Mouse (Mus musculus) lung, embryonic 16.5 days (tissue): Measurements from ENCODE around the gene Ric1. TPM values are rescaled to one million over a fixed set of nuclear protein-coding genes. Genes with fewer than 3 reads are reported as not detected.
"Not testable (repeated sequence)": the region's sequence is repeated elsewhere in the genome, so short reads cannot be mapped to it uniquely, and the experiment has no call there.

ENCODE experiments used
- ATAC-seq: fragments of 200-750 bp; cut with Nextera tagmentation; 2 replicates; pipeline ENCODE4 v1.8.0; 2017; ENCODE audit warnings: low read depth, mild to moderate bottlenecking, moderate library complexity
- H3K27ac ChIP-seq: fragments of 300-500 bp; sonication (generic); 2 replicates; pipeline ENCODE4 v1.5.1; 2014; ENCODE audit warnings: mild to moderate bottlenecking, control low read depth, low read length
- H3K27me3 ChIP-seq: fragments of 300-500 bp; sonication (generic); 2 replicates; pipeline ENCODE4 v1.6.1; 2014; ENCODE audit warnings: low read depth, low read length, mixed read lengths; ENCODE audit not compliant: control insufficient read depth, insufficient read depth
- H3K36me3 ChIP-seq: fragments of 300-500 bp; sonication (generic); 2 replicates; pipeline ENCODE4 v1.6.1; 2014; ENCODE audit warnings: low read length; ENCODE audit not compliant: control insufficient read depth, insufficient read depth
- H3K4me1 ChIP-seq: fragments of 300-500 bp; sonication (generic); replicated peaks from 2 replicates; pipeline ENCODE4 v1.6.1; 2014; ENCODE audit warnings: low read length, mixed read lengths; ENCODE audit not compliant: control insufficient read depth, insufficient read depth
- H3K4me2 ChIP-seq: fragments of 300-500 bp; sonication (generic); 2 replicates; pipeline ENCODE4 v1.6.1; 2014; ENCODE audit warnings: low read depth, low read length, control low read depth
- H3K4me3 ChIP-seq: fragments of 300-500 bp; sonication (generic); 2 replicates; pipeline ENCODE4 v1.5.1; 2014; ENCODE audit warnings: mild to moderate bottlenecking, low read length, control low read depth
- H3K9ac ChIP-seq: fragments of 300-500 bp; sonication (generic); 2 replicates; pipeline ENCODE4 v1.6.1; 2014; ENCODE audit warnings: low read length, control low read depth
- H3K9me3 ChIP-seq: fragments of 300-500 bp; sonication (generic); 2 replicates; pipeline ENCODE4 v1.6.1; 2016; ENCODE audit warnings: low read length; ENCODE audit not compliant: control insufficient read depth
- WGBS: fragments of 180-500 bp; shearing (Covaris S2); extraction: QIAGEN DNeasy Blood & Tissue Kit; methylation state at CpG from one replicate; pipeline ENCODE4 v1.1.7; 2014; 5-methylcytosine and 5-hydroxymethylcytosine counted together
- polyA plus RNA-seq: library from polyadenylated mRNA; unstranded; fragments of >200 nt; fragmentation: Nextera tagmentation; extraction: Ambion mirVana; gene quantifications from 2 replicates; pipeline ENCODE4 v1.2.1, GENCODE M21; 2015

The Ric1 gene
- polyA plus RNA-seq, 1 experiment from 2014 or later, result 13.5 TPM

DNA sequence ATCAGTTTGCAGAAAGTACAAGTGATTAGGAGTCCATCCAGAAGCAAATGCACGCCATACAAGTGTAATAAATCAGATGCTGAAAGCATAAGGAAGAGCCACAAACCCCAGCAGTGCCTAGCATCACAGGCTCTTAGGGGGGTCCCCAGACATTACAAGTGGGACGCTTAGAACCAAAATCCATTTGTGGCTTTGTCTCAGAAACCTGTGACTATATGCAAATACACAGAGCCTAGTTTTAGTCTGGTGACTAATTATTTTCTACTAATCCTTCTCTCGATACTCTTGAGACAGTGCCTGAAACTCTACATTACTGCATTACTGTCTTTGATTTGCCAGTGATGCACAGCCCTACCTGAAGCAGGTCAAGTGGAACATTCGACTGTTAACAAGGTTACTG, 3.2 kb upstream of the Ric1 start:
- Histone ChIP-seq H3K36me3 (no peaks in the 10 kb centered on the region; the same call in 1 of the 2 replicates), H3K4me1 (peaks cover 14% of the 10 kb centered on the region), H3K4me3 (no peak overlapping the region), H3K9ac (no peak overlapping the region), H3K27me3 (no peaks in the 10 kb centered on the region), H3K27ac (no peak overlapping the region), H3K9me3 (no peaks in the 10 kb centered on the region; the same call in 1 of the 2 replicates), H3K4me2 (no peak overlapping the region)
- 76% methylated on average over 4 of the region's 4 CpGs for WGBS
- ATAC-seq, result no peak

DNA sequence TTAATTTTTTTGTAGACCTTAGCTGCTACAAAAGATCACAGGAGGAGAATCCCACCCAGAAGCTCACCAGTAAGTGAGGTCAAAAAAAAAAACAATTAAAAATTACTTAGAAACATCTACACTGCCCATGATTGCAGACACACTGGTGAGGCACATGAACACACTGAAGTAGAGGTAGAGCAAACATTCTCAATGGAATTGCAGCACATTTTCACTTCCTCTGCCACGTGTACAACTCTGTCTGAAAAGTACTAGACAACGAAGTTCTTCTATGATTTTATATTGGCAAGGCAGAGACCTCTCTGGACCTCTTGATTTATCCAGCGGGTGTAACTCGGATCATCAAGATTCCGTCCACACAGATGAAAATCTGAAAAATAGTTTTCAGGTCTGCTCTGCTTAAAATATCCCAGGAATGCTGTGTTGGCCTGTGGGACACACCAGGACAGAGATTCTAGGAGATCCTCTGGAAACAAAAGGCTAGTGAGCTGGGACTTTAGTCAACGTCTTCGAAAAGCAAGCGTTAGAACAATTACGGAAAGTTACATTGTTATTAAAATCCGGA, 1.0 kb upstream of the Ric1 start:
- Histone ChIP-seq H3K9me3 (no peaks in the 10 kb centered on the region), H3K9ac (peak overlapping the region; percentile 92), H3K4me1 (peaks cover 19% of the 10 kb centered on the region), H3K27me3 (no peaks in the 10 kb centered on the region), H3K27ac (peak overlapping the region; percentile 97; the same call in 1 of the 2 replicates), H3K4me3 (peak overlapping the region; percentile 96), H3K4me2 (peak overlapping the region; percentile 59), H3K36me3 (no peaks in the 10 kb centered on the region)
- 22% methylated on average over 10 of the region's 10 CpGs for WGBS
- ATAC-seq, result no peak

DNA sequence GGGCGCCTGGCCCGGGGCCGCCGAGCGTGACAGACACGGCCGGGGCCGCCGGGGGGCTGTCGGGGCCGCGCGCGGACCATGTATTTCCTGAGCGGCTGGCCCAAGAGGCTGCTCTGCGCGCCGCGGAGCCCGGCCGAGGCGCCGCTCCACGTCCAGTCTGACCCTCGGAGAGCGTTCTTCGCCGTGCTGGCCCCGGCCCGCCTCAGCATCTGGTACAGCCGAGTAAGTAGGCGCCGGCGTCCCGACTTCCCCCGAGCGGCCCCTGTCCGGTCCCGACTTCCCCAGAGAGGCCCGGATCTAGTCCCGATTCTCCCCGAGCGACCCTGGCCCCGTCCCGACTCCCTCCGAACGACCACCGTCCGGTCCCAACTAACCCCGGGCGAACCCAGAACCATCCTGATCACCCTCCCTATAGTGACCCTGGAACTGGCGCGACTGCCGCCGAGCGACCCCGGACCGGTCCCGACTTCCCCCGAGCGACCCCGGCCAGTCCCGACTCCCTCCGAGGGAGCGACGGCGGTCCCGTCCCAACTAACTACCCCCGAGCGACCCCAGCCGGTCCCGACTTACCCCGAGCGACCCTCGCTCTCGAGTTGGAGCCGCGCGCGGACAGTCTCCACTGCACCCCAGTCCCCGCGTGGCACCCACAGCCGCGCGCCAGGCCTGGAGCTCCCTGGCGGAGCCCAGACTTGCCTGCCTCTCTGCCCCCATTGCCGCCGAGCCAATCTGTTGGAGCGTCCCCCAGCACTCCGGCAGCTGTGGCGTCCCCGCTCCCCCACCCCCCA, 555 bp downstream of the Ric1 start:
- Histone ChIP-seq H3K27me3 (no peaks in the 10 kb centered on the region), H3K4me2 (peak overlapping the region; percentile 87), H3K4me3 (peak overlapping the region; percentile 96), H3K9ac (peak overlapping the region; percentile 92), H3K9me3 (no peaks in the 10 kb centered on the region), H3K36me3 (no peaks in the 10 kb centered on the region), H3K27ac (peak overlapping the region; percentile 97), H3K4me1 (peaks cover 19% of the 10 kb centered on the region)
- ATAC-seq, result peak; percentile 73
- WGBS, result under 1% methylated on average over 90 of the region's 92 CpGs

DNA sequence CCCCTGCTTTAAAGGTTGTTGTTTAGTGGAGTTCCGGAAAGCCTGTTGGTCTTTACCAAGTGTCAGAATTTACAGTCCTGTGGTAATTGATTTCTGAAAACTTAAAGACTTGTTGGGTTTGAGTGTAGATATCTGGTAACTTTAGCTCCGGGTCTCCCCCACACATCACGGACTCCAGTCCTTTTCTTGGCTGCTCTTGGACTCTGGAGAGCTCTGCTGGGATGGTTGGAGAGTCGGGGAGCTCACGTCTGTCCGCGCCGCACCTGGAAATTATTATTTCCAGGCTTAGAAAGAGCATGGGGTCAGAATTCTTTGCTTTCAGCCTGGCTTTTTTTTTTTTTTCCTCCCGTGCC, 1.1 kb downstream of the Ric1 start:
- no peaks in the 10 kb centered on the region for H3K36me3 ChIP-seq

DNA sequence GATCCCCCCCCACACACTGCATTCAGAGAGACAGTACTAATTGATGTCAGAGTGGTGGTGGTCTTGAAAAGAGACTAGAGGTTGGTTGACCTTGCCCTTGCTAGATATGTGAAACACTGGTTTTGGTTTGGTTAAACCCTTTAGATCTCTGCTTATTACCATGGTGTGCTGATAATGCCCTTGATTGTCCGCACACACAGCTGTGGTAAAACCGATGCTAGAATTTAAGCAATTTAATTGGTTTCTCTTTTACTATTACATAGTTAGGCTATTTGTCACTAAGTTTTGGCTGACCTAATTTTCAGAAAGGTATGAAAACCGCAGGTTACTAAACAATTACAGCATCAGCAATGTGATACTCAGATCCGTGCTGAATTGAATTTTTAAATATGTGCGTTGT, 1.6 kb downstream of the Ric1 start:
- H3K4me1 ChIP-seq, result peaks cover 19% of the 10 kb centered on the region
- no peaks in the 10 kb centered on the region for H3K9me3 ChIP-seq
- peak overlapping the region; percentile 96 for H3K4me3 ChIP-seq
- peak overlapping the region; percentile 92 for H3K9ac ChIP-seq
- H3K27ac ChIP-seq, result no peak overlapping the region
- WGBS, result 43% methylated on average over 5 of the region's 5 CpGs
- H3K4me2 ChIP-seq, result peak overlapping the region; percentile 87
- ATAC-seq, result no peak
- H3K27me3 ChIP-seq, result no peaks in the 10 kb centered on the region
- H3K36me3 ChIP-seq, result no peaks in the 10 kb centered on the region

More for the DNA sequence above, 1.1 kb downstream of the Ric1 start:
- Histone ChIP-seq H3K27me3 (no peaks in the 10 kb centered on the region), H3K4me3 (peak overlapping the region; percentile 96), H3K9me3 (no peaks in the 10 kb centered on the region), H3K4me2 (peak overlapping the region; percentile 87), H3K4me1 (peaks cover 19% of the 10 kb centered on the region), H3K27ac (peak overlapping the region; percentile 97), H3K9ac (peak overlapping the region; percentile 92)
- WGBS, result 0% methylated on average over 9 of the region's 9 CpGs
- no peak for ATAC-seq

DNA sequence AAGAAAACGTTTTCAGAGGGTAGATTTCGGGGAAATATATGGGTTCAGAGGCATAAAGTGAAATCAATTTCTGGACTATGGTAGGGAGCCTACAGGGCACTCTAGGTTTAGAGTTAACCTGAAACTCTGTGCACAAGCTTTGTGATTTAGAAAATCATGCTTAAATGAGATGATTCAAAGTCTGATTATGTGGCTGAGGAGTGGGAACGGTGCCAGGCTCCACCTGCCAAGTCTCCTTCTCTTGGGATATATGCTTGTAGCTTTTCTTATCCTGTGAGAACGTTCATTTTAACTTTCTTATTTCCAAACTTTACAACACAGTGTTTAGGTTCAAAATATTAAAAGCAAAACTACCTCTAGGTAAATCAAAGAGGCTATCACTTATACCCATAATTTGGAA, 2.5 kb downstream of the Ric1 start:
- no peak overlapping the region for H3K27ac ChIP-seq
- no peak overlapping the region for H3K4me2 ChIP-seq
- H3K9ac ChIP-seq, result no peak overlapping the region
- H3K9me3 ChIP-seq, result no peaks in the 10 kb centered on the region
- no peak for ATAC-seq
- no peaks in the 10 kb centered on the region for H3K27me3 ChIP-seq
- H3K4me1 ChIP-seq, result peaks cover 19% of the 10 kb centered on the region
- H3K4me3 ChIP-seq, result no peak overlapping the region
- WGBS, result 63% methylated on average over 4 of the region's 4 CpGs
- no peaks in the 10 kb centered on the region for H3K36me3 ChIP-seq

DNA sequence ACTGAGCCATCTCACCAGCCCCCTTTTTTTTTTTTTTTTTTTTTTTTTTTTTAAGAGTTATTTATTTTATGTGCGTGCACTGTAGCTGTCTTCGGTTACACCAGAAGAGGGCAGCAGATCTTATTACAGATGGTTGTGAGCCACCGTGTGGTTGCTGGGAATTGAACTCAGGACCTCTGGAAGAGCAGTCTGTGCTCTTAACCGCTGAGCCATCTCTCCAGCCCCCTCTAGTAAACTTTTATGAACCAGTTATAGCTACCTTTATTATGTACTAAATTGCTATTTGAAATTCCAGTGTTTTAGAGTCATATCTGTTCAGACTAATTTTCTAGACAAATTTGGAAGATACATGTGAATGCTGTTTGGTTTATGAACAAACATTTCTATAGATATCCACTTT, 3.5 kb downstream of the Ric1 start:
- not testable (repeated sequence) for H3K4me3 ChIP-seq, H3K4me2 ChIP-seq, H3K27ac ChIP-seq, H3K9ac ChIP-seq, H3K36me3 ChIP-seq, H3K27me3 ChIP-seq, ATAC-seq, H3K9me3 ChIP-seq
- 82% methylated on average over 4 of the region's 4 CpGs for WGBS
- H3K4me1 ChIP-seq, result peaks cover 17% of the 10 kb centered on the region

DNA sequence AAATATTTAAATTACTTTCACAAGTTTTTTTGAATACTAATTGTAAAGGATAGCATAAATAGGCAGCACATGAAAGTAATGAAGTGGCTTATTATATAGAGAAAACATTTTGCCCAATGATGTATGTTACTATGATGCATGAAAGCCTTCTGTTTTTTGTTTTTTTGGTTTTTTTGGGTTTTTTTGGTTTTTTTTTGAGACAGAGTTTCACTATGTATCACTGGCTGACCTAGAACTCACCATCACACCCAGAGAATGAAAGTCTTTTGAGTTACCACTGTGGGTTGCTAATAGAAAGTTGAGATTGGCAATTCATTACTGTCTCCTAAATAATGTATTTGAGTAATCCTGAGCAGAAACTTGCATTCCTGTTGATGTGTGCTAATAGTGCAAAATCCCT, 4.8 kb downstream of the Ric1 start:
- H3K4me3 ChIP-seq, result no peak overlapping the region
- H3K9ac ChIP-seq, result no peak overlapping the region
- H3K27me3 ChIP-seq, result no peaks in the 10 kb centered on the region
- H3K27ac ChIP-seq, result no peak overlapping the region
- H3K36me3 ChIP-seq, result no peaks in the 10 kb centered on the region
- ATAC-seq, result no peak
- no peak overlapping the region for H3K4me2 ChIP-seq
- no peaks in the 10 kb centered on the region for H3K9me3 ChIP-seq
- peaks cover 10% of the 10 kb centered on the region for H3K4me1 ChIP-seq

DNA sequence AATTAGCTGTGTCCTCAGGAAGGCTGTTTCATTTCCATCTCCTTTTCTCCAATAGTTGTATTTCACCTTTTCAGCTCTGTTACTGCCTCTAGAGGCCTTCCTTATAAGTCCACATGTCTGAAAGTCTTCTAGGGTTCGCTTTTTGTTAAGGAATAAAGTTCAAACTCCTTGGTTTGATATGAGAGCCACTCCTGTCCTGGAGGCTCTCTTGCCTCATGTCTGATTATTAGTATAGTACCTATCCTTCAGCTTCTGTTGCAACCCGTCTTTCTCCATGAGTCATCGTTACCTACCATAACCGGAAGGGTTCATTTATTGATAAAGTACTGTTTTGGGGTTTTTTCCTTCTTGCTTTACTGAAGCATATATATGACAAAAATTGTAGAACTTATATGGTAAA, 5.2 kb downstream of the Ric1 start:
- H3K36me3 ChIP-seq, result no peaks in the 10 kb centered on the region
- H3K4me2 ChIP-seq, result no peak overlapping the region
- no peak overlapping the region for H3K9ac ChIP-seq
- H3K27me3 ChIP-seq, result no peaks in the 10 kb centered on the region
- no peak overlapping the region for H3K4me3 ChIP-seq
- WGBS, result 95% methylated on average over 4 of the region's 4 CpGs
- ATAC-seq, result no peak
- H3K4me1 ChIP-seq, result peaks cover 10% of the 10 kb centered on the region
- H3K9me3 ChIP-seq, result no peaks in the 10 kb centered on the region
- no peak overlapping the region for H3K27ac ChIP-seq
